Mouse (Mus musculus): ENCODE results near the gene Ifnlr1. TPM values are rescaled to one million over a fixed set of nuclear protein-coding genes. Genes with fewer than 3 reads are reported as not detected.
A peak's percentile ranks its signal among the peaks of the same experiment; 100 is the strongest.
"Not testable (repeated sequence)": the region's sequence is repeated elsewhere in the genome, so short reads cannot be mapped to it uniquely, and the experiment has no call there.

Gene Ifnlr1
- 1 to 10 TPM in 1 of 2 experiments, under 1 TPM in 1; 0.68 to 1.1 TPM for total RNA-seq (2021)
- long read RNA-seq, experiment 1, result 0 reads
- long read RNA-seq, experiment 2, full-length matches to known transcripts, result 1 of 3 reads
- long read RNA-seq, experiment 2, partial matches to known transcripts, result 0 of 3 reads
- long read RNA-seq, experiment 2, other reads (novel, unspliced or antisense), result 2 of 3 reads

- no peak for DNase-seq (ENCODE audit: low spot score in 2 of 2)
These were observed at the start of gene Ifnlr1 for GRCm38 (mm10) chr4:135685906-135686567. TSS of gene Ifnlr1 (plus strand) at chr4:135686287.

GRCm38 (mm10) chr4:135641302-135642079 is 44.6 kb upstream of the Ifnlr1 start:
- not testable (repeated sequence) for DNase-seq (ENCODE audit: low spot score in 2 of 2)

GRCm38 (mm10) chr4:135645022-135645637 is 41.0 kb upstream of the Ifnlr1 start:
- DNase-seq (ENCODE audit: low spot score in 2 of 2), result no peak

- DNase-seq (ENCODE audit: low spot score in 2 of 2), result no peak
These were observed 33.0 kb upstream of the Ifnlr1 start for GRCm38 (mm10) chr4:135652966-135653607.

DNA sequence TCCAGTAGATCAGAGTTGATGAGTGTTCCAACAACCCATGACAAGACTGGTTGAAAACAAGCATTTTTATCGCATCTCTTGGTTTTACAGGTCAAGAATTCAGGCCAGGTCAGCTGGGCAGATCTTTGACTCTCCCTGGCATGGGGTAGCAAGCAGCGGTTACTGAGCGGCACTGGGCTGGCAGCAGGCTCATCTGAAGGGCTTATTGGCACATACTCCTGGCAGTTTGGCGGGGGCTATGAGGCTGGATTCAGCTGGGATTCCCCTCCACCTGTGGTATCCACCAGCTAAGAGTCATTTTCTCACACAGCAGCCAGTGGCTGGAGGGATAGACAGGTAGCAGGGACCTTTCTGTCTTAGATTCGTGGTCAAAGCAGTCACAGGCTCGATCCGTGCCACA is 32.1 kb upstream of the Ifnlr1 start:
- no peak for DNase-seq (ENCODE audit: low spot score in 2 of 2)

GRCm38 (mm10) chr4:135655499-135655898 is 30.6 kb upstream of the Ifnlr1 start:
- no peak for DNase-seq (ENCODE audit: low spot score in 2 of 2)

DNA sequence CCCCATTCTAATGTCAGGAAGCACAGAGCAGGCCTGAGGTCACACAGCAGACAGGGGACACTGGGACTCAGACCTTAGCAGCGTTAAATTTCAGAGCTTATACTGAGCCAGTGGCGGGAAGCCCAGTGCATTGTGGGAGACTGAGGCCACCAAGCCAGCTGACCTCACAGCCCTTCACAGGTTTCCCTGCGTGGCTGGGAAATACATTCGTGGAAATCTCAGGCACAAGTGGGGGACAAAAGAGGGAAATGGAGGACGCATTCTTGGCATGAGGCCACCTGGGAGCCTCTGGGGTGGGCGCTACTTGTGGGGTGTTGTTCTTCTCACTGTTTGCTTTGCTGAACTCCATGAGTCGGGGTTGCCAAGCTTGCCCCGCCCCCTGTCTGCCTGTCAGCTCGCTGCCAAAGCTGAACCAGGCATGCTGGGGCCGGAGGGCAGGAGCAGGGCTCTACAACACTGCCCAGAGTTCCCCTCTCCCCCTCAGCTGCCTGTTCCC is 29.9 kb upstream of the Ifnlr1 start:
- DNase-seq (ENCODE audit: low spot score in 2 of 2), result no peak

- no peak for DNase-seq (ENCODE audit: low spot score in 2 of 2)
These were observed 27.6 kb upstream of the Ifnlr1 start for GRCm38 (mm10) chr4:135658484-135658883.

- no peak for DNase-seq (ENCODE audit: low spot score in 2 of 2)
These were observed 27.2 kb upstream of the Ifnlr1 start for GRCm38 (mm10) chr4:135658899-135659298.

DNA sequence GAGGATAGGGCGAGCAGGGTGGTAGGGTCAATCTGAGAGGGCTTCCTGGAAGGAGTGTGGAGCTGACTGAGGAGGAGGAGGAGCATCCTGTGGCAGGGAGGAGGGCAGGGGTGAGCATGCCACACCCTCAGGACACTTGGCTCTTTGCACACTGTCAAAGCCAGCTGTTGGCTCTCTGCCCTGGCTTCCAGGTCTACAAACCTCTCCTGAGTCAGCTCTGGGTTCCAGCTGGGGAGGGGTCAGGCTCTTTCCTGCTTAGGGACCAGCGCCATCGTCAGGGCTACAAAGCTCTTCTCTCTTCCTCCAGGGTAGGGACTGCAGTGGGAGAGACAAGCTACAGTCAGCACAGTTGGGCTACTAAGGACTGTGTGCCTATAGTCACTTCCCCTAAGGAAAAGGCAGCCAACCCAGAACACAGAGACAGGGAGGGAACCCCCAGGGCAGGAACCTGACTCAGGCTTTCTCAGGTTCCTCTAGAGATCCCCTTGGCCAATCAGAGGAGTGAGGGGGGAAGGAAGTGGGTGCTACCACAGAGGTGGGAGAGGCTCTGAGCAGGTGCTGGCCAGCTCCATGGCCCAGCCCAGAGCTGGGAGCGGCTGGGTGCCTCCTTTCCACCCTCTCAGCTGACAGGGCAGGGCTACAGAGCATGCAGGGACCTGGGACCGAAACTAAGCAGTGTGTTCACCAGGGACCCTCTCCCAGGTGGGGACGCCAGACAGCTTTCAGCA is 24.8 kb upstream of the Ifnlr1 start:
- no peak for DNase-seq (ENCODE audit: low spot score in 2 of 2)

DNA sequence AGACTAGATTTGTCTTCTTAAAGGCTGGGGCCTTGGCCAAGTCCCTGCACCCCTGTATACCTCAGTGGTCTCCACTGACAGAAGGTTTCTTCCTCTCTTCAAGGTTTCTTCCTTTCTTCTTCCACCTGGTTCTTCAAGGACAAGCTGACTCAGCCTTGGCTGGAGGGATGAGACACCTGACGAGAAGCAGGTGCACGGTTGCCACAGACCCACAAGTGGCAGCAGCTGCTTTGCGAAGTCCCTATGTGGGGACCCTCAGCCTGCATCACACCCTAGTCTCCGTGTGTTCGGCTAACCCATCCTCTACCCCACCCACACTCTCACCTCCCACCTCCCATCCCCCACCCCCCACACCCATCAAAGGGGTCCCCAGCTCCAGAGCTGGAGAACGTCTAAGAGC is 24.1 kb upstream of the Ifnlr1 start:
- DNase-seq (ENCODE audit: low spot score in 2 of 2), result no peak

DNA sequence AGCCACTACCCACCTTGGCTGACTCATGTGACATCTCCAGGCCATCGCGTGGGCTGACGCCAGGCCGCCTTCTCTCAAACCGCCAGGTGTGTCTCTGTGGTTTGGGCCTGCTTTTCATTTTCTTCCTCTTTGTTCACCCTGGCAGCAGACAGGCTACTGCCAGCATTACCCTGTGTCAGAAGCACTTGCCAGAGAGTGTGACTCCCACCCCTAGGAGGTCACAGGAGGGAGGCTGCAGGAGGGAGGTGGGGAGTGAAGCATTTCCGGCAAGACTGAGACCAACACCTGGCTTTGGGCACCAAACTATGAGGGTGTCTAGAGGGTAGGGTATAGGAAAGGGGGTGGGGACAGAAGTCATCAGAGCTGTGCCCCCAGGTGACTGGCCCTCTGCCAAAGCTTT is 21.4 kb upstream of the Ifnlr1 start:
- no peak for DNase-seq (ENCODE audit: low spot score in 2 of 2)

DNA sequence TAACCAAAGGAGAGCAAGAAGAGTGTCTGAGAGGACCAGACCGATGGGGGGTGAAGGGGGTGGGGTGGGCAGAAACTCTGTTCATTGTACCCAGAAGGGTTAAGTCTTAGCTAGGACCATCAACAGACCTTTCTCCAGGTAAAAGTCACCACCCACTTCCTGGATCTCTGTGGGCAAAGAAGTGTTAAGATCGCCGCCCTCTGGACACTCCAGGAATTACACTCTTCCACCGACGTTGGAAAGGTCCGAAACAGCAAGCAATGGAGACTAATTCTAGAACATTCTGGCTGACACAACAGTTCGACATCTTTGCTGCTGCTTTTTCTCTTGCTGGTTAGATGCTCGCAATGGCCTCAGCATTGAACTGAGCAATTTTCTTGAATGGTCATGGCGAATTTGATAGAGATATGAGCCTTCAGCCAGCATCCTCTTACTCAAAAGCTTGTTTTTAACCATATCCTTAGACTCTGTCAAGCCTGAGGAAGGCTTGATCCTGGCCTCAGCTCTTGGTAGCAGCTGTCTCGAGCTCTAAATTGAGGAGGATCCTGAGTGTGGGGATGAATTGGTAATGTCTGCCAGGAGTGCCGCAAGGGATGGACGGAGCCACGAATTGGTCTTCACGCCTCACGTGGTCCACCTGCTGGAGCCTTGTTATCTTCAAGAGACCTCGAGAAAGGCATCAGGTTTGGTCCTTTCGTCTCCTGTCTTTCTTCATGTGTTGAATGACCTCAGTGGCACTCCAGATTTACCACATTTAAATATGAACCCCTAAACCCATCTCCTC is 19.7 kb upstream of the Ifnlr1 start:
- DNase-seq (ENCODE audit: low spot score in 2 of 2), result peak in 1 of 2 experiments; percentile 25

DNA sequence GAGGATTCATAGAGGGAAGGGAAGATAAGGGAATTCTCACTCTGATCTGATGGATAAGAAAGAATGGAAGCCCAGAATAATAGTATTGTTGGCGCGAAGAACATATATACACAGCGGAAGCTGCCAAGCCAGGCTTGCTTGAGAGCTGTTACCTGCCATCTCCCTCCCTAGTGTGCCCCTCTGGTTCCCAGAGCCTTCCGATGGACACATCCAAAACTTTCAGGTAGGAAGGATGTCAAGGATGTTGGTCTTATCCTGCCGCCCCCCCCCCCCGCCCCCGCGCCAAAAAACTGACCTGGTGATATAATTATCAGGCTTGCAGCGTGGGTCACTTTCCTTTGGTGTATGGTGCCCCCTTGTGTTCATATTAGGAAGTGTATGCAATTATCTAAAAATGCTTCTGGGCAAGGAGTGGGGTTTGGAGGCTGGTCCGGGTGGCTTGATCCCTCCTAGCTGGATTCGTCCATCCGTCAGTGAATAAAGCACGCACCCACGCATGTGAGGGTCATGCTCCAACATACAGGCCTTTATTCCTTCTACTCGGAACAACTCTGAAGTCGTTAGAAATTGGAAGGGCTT is 18.7 kb upstream of the Ifnlr1 start:
- no peak for DNase-seq (ENCODE audit: low spot score in 2 of 2)

DNA sequence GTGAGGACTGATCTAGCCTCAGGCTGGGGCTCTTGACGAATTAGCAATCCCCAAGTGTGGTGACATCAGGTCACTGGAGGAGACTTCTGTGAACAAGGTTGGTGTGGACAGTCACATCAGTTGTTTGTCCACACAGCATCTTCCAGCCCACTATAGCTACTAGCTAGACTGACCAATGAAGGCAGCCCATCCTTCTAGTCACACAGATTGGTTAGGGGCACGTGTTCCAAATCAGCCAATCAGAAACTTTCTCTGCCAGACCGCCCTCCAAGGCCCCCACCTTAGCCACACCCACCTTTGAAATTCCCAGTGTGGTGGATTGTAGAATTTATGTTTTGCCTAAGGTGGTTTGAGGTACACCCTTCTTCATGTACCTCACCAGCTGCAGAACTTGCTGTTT is 12.6 kb upstream of the Ifnlr1 start:
- DNase-seq (ENCODE audit: low spot score in 2 of 2), result no peak

DNA sequence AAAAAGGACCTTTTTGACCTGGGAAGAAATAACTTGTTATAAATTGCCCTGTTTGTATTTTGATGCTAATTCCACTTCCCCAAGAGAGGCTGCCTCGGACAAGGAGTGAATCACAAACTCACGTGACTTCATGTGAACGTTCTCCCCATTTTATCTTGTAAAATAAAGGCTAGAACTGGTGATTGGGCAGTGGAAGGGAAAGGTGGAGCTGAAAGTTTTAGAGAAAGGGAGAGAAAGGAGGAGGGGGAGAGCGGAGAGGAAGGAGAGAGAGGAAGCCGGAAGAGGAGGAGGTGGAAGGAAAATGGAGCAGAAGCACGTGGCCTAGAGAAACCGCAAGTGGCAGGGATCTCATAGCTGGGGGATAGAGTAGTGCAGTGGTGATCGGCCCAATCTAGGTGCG is 11.1 kb upstream of the Ifnlr1 start:
- DNase-seq (ENCODE audit: low spot score in 2 of 2), result no peak

DNA sequence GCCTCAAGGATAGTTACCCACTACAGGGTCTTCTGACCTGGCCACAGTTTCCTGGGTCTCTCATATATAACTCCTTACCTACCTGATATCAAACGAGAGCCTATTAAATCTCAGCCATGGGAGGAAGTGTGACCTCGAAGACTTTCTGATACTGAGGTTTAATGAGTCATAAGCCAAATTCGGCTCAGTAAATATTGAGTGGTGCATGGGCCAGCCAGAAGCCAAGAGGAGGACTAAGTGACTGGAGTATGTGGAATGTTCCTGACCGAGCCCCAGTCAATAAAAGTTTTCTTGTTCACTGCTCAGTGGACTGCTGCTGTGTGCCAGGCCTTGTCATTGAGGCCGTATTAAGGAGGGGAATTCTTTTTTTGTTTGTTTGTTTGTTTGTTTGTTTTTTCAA is 9.6 kb upstream of the Ifnlr1 start:
- no peak for DNase-seq (ENCODE audit: low spot score in 2 of 2)

DNA sequence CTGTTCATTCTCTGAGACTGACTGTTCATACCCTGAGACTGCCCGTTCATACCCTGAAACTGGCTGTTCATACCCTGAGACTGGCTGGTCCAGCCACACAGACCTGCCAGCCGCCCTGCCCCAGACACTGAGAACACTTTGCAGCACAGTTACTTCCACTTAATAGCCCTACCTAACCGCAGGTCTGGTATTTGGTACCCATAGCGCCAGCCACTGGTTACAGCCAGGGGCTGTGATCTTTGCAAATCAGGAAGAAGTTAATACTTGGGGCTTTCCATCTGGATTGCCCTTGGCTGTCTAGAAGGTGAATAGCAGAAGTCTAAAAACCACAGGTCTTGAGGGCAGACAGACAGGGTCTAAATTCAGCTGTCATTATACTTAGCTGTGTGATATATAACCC is 6.8 kb upstream of the Ifnlr1 start:
- no peak for DNase-seq (ENCODE audit: low spot score in 2 of 2)

DNA sequence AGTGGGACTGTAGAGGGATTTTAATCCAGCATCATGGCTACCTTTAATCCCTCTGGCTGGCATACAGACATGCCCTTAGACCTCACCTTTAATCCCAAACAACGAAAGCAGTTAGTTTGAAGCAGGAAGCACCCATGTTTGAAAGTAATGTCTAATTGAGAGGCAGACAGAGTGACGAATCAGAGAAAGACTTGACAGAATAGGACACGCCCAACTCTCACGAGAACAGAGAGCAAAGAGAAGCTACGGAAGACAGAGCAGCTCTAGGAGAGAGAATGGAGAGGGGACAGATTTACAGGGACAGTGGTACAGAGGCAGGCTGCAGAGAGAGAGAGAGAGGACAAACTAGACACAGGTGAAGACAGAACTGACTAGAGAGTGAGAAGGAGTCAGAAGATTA is 4.3 kb upstream of the Ifnlr1 start:
- no peak for DNase-seq (ENCODE audit: low spot score in 2 of 2)
